Mouse (Mus musculus) embryo, embryonic 10 days (tissue): ENCODE data around the gene Aplnr.

Experiments
- DNase-seq: peaks from one replicate; pipeline ENCODE4 v3.0.0-alpha.2; 2015; ENCODE audit warnings: low spot score

Aplnr gene

GRCm38 (mm10) chr2:85136089-85136488 lies at the start of gene Aplnr:
Gene Aplnr (plus strand): TSS chr2:85136225.
- DNase-seq = peak; percentile 39

- no peak for DNase-seq
Observed at GRCm38 (mm10) chr2:85088716-85089646, 47.0 kb upstream of the Aplnr start.

GRCm38 (mm10) chr2:85091325-85091724 lies 44.7 kb upstream of the Aplnr start:
- DNase-seq = no peak

GRCm38 (mm10) chr2:85093376-85093775 lies 42.6 kb upstream of the Aplnr start:
- no peak for DNase-seq

GRCm38 (mm10) chr2:85095906-85096305 lies 40.1 kb upstream of the Aplnr start:
- DNase-seq = peak; percentile 12

- DNase-seq = no peak
Observed at GRCm38 (mm10) chr2:85098014-85098413, 38.0 kb upstream of the Aplnr start.

- no peak for DNase-seq
Observed at GRCm38 (mm10) chr2:85098824-85099511, 37.1 kb upstream of the Aplnr start.

- DNase-seq = no peak
Observed at GRCm38 (mm10) chr2:85103201-85103600, 32.8 kb upstream of the Aplnr start.

GRCm38 (mm10) chr2:85105426-85106013 lies 30.5 kb upstream of the Aplnr start:
- DNase-seq = no peak

- DNase-seq = no peak
Observed at GRCm38 (mm10) chr2:85106068-85106790, 29.8 kb upstream of the Aplnr start.

GRCm38 (mm10) chr2:85106941-85107340 lies 29.1 kb upstream of the Aplnr start:
- no peak for DNase-seq

- DNase-seq = no peak
Observed at GRCm38 (mm10) chr2:85110288-85110875, 25.6 kb upstream of the Aplnr start.

GRCm38 (mm10) chr2:85123187-85123868 lies 12.7 kb upstream of the Aplnr start:
- peak; percentile 89 for DNase-seq

- peak; percentile 90 for DNase-seq
Observed at GRCm38 (mm10) chr2:85123869-85124535, 12.0 kb upstream of the Aplnr start.

GRCm38 (mm10) chr2:85129496-85129971 lies 6.5 kb upstream of the Aplnr start:
- DNase-seq = no peak

- DNase-seq = no peak
Observed at GRCm38 (mm10) chr2:85131226-85131625, 4.8 kb upstream of the Aplnr start.

GRCm38 (mm10) chr2:85131724-85132123 lies 4.3 kb upstream of the Aplnr start:
- peak; percentile 20 for DNase-seq

- DNase-seq = no peak
Observed at GRCm38 (mm10) chr2:85132204-85132603, 3.8 kb upstream of the Aplnr start.

- DNase-seq = no peak
Observed at GRCm38 (mm10) chr2:85135099-85135498, 926 bp upstream of the Aplnr start.

- no peak for DNase-seq
Observed at GRCm38 (mm10) chr2:85136831-85137520, 951 bp downstream of the Aplnr start.
